Mouse (Mus musculus) limb, embryonic 10.5 days (tissue): ENCODE results near the gene Aoah. TPM values are rescaled to one million over a fixed set of nuclear protein-coding genes. Genes with fewer than 3 reads are reported as not detected.

Experiments used
- DNase-seq: peaks from one replicate; pipeline ENCODE4 v3.0.0-alpha.2; 2017; ENCODE audit warnings: low spot score
- H3K27ac ChIP-seq: fragments of 300-500 bp; sonication (generic); 2 replicates; pipeline ENCODE4 v1.5.1; 2016; ENCODE audit warnings: mild to moderate bottlenecking
- H3K27me3 ChIP-seq: fragments of 300-500 bp; sonication (generic); 2 replicates; pipeline ENCODE4 v1.6.1; 2016; ENCODE audit warnings: low read depth, mild to moderate bottlenecking; ENCODE audit not compliant: poor library complexity, severe bottlenecking
- H3K36me3 ChIP-seq: fragments of 300-500 bp; sonication (generic); 2 replicates; pipeline ENCODE4 v1.6.1; 2016; ENCODE audit warnings: mild to moderate bottlenecking, moderate library complexity
- H3K4me1 ChIP-seq: fragments of 300-500 bp; sonication (generic); 2 replicates; pipeline ENCODE4 v1.6.1; 2016
- H3K4me3 ChIP-seq: fragments of 300-500 bp; sonication (generic); 2 replicates; pipeline ENCODE4 v1.5.1; 2016; ENCODE audit warnings: mild to moderate bottlenecking, moderate library complexity
- H3K9me3 ChIP-seq: fragments of 300-500 bp; sonication (generic); replicated peaks from 2 replicates; pipeline ENCODE4 v1.6.1; 2016; ENCODE audit warnings: mild to moderate bottlenecking
- WGBS: fragments of 180-500 bp; shearing (Covaris S2); methylation state at CpG from one replicate; pipeline ENCODE4 v1.1.7; 2016; 5-methylcytosine and 5-hydroxymethylcytosine counted together
- polyA plus RNA-seq: library from polyadenylated mRNA; unstranded; fragments of >200 nt; fragmentation: Nextera tagmentation; extraction: Ambion mirVana; gene quantifications from 2 replicates; pipeline ENCODE4 v1.2.1, GENCODE M21; 2016

Gene Aoah
- polyA plus RNA-seq, 1 experiment from 2014 or later = 0.51 TPM

GRCm38 (mm10) chr13:20820712-20821328 is 26.9 kb downstream of the Aoah start:
- H3K4me1 ChIP-seq = no peaks in the 10 kb centered on the region
- no peaks in the 10 kb centered on the region for H3K9me3 ChIP-seq
- no peak overlapping the region for H3K4me3 ChIP-seq
- 58% methylated on average over 2 of the region's 2 CpGs for WGBS
- no peak overlapping the region for H3K27ac ChIP-seq
- H3K27me3 ChIP-seq = no peaks in the 10 kb centered on the region
- DNase-seq = no peak
- no peaks in the 10 kb centered on the region for H3K36me3 ChIP-seq

- no peak for DNase-seq
- H3K36me3 ChIP-seq = no peaks in the 10 kb centered on the region
- H3K27me3 ChIP-seq = no peaks in the 10 kb centered on the region
- no peak overlapping the region for H3K4me3 ChIP-seq
- H3K4me1 ChIP-seq = no peaks in the 10 kb centered on the region
- no peaks in the 10 kb centered on the region for H3K9me3 ChIP-seq
- no peak overlapping the region for H3K27ac ChIP-seq
- WGBS = 91% methylated on average over 2 of the region's 2 CpGs
These were observed 34.8 kb downstream of the Aoah start for GRCm38 (mm10) chr13:20828728-20829127.

DNA sequence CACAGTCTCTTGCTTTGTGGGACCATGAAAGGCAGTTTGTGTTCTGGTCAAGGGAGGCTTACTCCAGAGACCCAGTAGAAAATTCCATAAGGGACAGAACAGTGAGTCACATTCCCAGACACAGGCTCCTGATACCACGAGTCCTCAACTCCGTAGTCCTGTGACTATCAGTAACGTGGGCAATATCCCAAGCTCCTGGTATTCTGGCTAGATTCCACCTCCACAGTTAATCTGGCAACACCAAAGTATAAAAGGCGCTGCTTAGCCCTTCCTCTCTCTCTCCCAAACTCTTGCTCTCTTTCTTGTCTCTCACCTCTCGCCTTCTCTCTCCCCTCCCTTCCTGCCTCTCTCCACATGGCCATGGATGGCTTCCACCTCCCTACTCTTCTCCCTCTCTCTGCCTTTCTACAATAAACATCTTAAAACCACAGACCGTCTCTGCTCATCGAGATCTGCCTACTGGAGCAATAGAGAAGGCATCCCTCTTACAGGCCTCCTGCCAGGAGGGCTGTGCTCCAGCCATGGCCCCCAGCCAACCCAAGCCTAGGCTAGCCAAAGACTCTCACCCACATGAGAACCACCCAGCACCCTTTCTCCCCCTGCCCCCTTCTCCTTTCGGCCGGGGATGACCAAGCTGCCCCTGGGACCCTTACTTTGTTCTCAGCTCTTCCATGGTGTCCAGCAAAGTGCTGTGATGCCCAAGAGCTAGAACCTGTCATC is 35.4 kb downstream of the Aoah start:
- 91% methylated on average over 9 of the region's 9 CpGs for WGBS
- no peaks in the 10 kb centered on the region for H3K9me3 ChIP-seq
- H3K36me3 ChIP-seq = no peaks in the 10 kb centered on the region
- H3K4me1 ChIP-seq = no peaks in the 10 kb centered on the region
- no peaks in the 10 kb centered on the region for H3K27me3 ChIP-seq
- no peak for DNase-seq
- no peak overlapping the region for H3K4me3 ChIP-seq
- H3K27ac ChIP-seq = no peak overlapping the region

DNA sequence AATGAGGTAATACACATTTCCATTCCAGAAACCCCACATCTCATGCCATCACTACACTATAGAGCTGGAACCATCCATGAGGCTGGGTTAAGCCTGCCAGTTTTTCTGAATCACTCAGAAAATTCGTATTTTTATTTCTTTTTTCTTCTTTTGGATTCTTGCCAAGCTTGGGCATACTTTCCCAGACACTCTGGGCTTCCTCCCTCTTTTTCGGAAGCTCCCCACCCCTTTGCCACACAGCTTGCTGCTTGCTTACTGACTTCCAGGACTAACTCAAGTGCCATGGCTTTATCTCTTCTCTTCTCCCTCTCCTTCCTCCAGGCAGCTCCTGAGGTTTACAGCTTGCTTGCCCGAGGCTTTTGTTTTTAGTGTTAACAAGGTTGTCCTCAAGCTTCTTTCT is 62.0 kb downstream of the Aoah start:
- no peak overlapping the region for H3K27ac ChIP-seq
- no peaks in the 10 kb centered on the region for H3K4me1 ChIP-seq
- WGBS = 65% methylated on average over 3 of the region's 3 CpGs
- H3K27me3 ChIP-seq = no peaks in the 10 kb centered on the region
- H3K9me3 ChIP-seq = no peaks in the 10 kb centered on the region
- no peak overlapping the region for H3K4me3 ChIP-seq
- no peak for DNase-seq
- no peaks in the 10 kb centered on the region for H3K36me3 ChIP-seq

DNA sequence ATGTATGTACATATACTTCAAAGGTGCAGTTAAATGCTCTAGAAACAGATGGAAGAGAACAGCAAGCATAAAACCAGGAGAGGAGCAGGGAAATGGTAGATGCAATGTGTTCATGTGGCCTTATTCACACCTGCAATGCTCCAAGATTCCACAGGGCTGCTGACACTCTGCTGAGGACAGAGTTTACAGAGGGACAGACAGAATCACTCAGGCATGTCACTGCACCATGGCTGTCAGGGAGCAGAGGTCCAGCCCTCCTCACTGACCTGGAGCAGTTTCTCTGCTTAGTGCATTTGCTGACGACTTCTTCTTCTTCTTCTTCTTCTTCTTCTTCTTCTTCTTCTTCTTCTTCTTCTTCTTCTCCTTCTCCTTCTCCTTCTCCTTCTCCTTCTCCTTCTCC is 105.5 kb downstream of the Aoah start:
- Histone ChIP-seq H3K36me3 (no peaks in the 10 kb centered on the region), H3K27ac (no peak overlapping the region), H3K9me3 (no peaks in the 10 kb centered on the region), H3K4me1 (no peaks in the 10 kb centered on the region), H3K4me3 (no peak overlapping the region), H3K27me3 (no peaks in the 10 kb centered on the region)
- no peak for DNase-seq
- WGBS = 54% methylated on average over 1 of the region's 1 CpGs

GRCm38 (mm10) chr13:20900396-20900971 is 106.6 kb downstream of the Aoah start:
- no peak for DNase-seq
- no peaks in the 10 kb centered on the region for H3K36me3 ChIP-seq
- H3K4me1 ChIP-seq = no peaks in the 10 kb centered on the region
- WGBS = 80% methylated on average over 8 of the region's 8 CpGs
- H3K9me3 ChIP-seq = no peaks in the 10 kb centered on the region
- H3K4me3 ChIP-seq = no peak overlapping the region
- H3K27ac ChIP-seq = no peak overlapping the region
- no peaks in the 10 kb centered on the region for H3K27me3 ChIP-seq

DNA sequence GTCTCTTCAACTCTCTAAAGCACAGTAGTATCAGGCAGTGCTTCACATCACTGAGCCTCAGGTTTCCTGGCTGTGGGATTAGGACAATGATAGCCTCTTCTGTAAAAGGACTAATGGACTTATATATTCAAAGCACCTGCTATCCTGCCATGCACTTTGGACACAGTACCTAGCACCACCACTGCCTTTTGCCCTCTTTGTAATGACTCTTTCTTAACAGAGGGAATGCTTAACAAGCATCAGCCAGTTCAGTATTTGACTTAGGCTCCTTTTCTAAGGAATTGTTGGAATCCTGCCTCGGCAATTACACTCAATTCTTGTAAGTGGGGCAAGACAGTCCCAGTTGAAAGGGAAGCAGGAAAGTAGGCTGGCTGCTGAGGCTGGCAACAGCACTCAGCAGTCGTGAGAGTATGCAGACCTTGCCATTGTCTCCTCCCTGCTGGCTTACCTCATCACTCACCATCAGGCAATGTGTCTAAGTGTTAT is 107.1 kb downstream of the Aoah start:
- Histone ChIP-seq H3K4me1 (no peaks in the 10 kb centered on the region), H3K4me3 (no peak overlapping the region), H3K27ac (no peak overlapping the region), H3K9me3 (no peaks in the 10 kb centered on the region), H3K27me3 (no peaks in the 10 kb centered on the region), H3K36me3 (no peaks in the 10 kb centered on the region)
- 21% methylated on average over 2 of the region's 2 CpGs for WGBS
- no peak for DNase-seq

DNA sequence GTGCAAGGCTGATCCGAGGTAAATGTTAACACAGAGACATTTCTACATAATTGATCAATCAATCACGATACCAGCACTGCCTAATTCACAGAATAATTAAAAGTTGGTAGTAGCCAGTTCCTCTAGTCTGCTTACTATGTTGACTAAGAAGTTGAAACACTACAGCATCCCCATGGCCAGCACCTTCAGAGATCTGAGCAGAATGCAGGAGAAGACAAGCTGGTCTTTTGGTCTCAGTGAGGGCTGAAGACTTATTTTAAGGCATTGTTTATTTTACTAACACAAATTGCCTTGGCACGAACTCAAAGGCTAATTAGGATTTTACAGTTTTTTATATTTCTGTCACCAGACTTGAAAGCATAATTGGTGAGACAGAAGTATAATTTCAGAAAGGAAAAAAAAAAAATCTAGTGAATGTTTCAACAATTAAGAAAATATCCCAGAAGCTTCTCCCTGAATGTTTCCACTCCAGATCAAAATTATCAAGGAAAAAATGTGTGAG is 107.8 kb downstream of the Aoah start:
- 61% methylated on average over 3 of the region's 3 CpGs for WGBS
- Histone ChIP-seq H3K4me3 (no peak overlapping the region), H3K4me1 (no peaks in the 10 kb centered on the region)

GRCm38 (mm10) chr13:20904118-20904517 is 110.2 kb downstream of the Aoah start:
- Histone ChIP-seq H3K36me3 (no peaks in the 10 kb centered on the region), H3K27me3 (no peaks in the 10 kb centered on the region), H3K4me1 (no peaks in the 10 kb centered on the region), H3K27ac (no peak overlapping the region), H3K4me3 (no peak overlapping the region), H3K9me3 (no peaks in the 10 kb centered on the region)
- no peak for DNase-seq
- WGBS = 80% methylated on average over 4 of the region's 4 CpGs

More for the DNA sequence above, 107.8 kb downstream of the Aoah start:
- no peak overlapping the region for H3K27ac ChIP-seq
- H3K36me3 ChIP-seq = no peaks in the 10 kb centered on the region
- H3K27me3 ChIP-seq = no peaks in the 10 kb centered on the region
- H3K9me3 ChIP-seq = no peaks in the 10 kb centered on the region
- no peak for DNase-seq

- Histone ChIP-seq H3K4me3 (no peak overlapping the region), H3K9me3 (no peaks in the 10 kb centered on the region), H3K36me3 (no peaks in the 10 kb centered on the region), H3K27ac (no peak overlapping the region), H3K27me3 (no peaks in the 10 kb centered on the region), H3K4me1 (no peaks in the 10 kb centered on the region)
- WGBS = 73% methylated on average over 2 of the region's 2 CpGs
- no peak for DNase-seq
These were observed 111.3 kb downstream of the Aoah start for GRCm38 (mm10) chr13:20905195-20905594.

DNA sequence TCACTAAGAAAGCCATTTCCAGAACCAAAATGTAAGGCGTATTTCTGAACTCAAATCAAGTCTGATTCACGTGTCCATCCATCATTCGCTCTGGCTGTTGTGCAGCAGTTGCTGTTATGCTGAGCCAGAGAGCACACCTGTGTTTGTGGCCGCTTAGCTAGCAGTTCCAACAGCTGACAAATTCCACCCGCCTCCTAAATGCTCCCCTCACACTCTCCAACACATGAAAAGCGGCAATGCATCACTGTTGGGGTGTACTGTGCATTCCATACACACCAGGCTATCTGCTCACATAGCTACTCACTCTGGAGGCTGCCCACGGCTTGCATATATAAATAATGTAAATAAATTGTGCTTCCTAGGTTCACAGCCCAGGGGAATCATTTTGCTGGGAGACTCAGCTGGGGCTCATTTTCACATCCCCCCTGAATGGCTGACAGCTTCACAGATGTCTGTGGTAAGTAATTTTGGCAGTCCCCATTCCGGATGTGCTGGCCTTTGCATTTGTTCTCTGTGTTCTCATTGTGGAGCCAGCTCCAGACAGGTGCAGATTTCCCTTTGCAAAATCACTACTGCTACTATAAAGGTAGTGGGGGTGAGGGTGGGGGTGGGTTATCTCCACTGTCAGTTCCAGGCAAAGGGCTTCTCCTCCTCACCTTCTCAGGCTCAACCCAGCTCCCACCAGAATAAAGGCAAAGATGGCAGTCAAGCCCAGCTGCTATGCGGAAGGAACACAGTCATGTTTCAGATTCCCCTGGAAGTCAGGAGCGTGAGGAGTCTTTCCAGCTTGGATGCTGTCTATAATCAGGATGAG is 123.0 kb downstream of the Aoah start:
- Histone ChIP-seq H3K4me1 (no peaks in the 10 kb centered on the region), H3K9me3 (no peaks in the 10 kb centered on the region), H3K27me3 (no peaks in the 10 kb centered on the region), H3K4me3 (no peak overlapping the region), H3K27ac (no peak overlapping the region), H3K36me3 (no peaks in the 10 kb centered on the region)
- 76% methylated on average over 10 of the region's 10 CpGs for WGBS
- no peak for DNase-seq

DNA sequence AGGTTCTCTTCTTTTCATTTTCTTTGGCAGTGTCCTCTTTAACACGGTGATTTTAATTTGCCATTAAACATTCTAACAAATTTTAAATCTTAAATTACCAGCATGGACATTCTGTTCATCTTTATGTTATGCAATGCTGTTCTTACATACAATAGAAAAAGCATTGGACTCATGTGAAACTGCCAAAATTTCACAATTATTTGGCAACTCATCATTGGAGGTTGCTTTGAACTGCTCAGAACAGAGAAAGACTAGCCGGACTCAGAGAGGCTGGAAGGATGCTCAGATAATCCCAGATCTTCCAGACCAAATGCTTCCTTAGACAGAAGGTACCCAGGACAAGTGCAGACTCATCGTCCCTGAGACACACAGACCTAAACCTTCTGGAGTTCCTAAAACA is 126.5 kb downstream of the Aoah start:
- no peak for DNase-seq
- H3K4me1 ChIP-seq = no peaks in the 10 kb centered on the region
- no peaks in the 10 kb centered on the region for H3K27me3 ChIP-seq
- H3K4me3 ChIP-seq = no peak overlapping the region
- H3K27ac ChIP-seq = no peak overlapping the region
- no peaks in the 10 kb centered on the region for H3K9me3 ChIP-seq
- no peaks in the 10 kb centered on the region for H3K36me3 ChIP-seq
- WGBS = 97% methylated on average over 3 of the region's 3 CpGs

GRCm38 (mm10) chr13:20936016-20936415 is 142.1 kb downstream of the Aoah start:
- Histone ChIP-seq H3K4me3 (no peak overlapping the region), H3K27ac (no peak overlapping the region), H3K4me1 (no peaks in the 10 kb centered on the region), H3K36me3 (no peaks in the 10 kb centered on the region), H3K9me3 (no peaks in the 10 kb centered on the region), H3K27me3 (no peaks in the 10 kb centered on the region)
- no peak for DNase-seq
